8 mouse cellular contexts compared by ENCODE assay signal in genomic region chr12:4842890-4843597, GRCm38 (mm10). TPM values are rescaled to one million over a fixed set of nuclear protein-coding genes. Genes with fewer than 3 reads are reported as not detected.
A peak's percentile ranks its signal among the peaks of the same experiment; 100 is the strongest.
DNase-seq lines count a peak whose midpoint lies in the region; ATAC-seq and TF ChIP-seq lines count a peak whose summit lies in the region.

Gene Wdcp (plus strand): TSS chr12:4843303.

- peak within 1 kb of the TSS; percentile 61 for H3K4me2 ChIP-seq in embryonic facial prominence, embryonic 14.5 days (ENCODE audit: low read depth, low read length)
- peak within 1 kb of the TSS; percentile 90 for H3K4me2 ChIP-seq in limb, embryonic 13.5 days (replicated peaks)
- peak within 1 kb of the TSS; percentile 75 for H3K4me2 ChIP-seq in midbrain, embryonic 16.5 days (ENCODE audit: low read length)

- intact Hi-C loops in heart, adult 2 months (cut with DNase I), result loop anchor here (1.0 to 2.0 kb wide), 2 partner anchors 26 to 64 kb away; partner anchors contain the start of genes Sf3b6 and Ubxn2a

- no peaks in the 10 kb centered on the region for H3K9me3 ChIP-seq in embryonic facial prominence, embryonic 14.5 days (ENCODE audit: control insufficient read depth, low read length)
- H3K9me3 ChIP-seq in limb, embryonic 13.5 days, result no peaks in the 10 kb centered on the region
- H3K9me3 ChIP-seq in midbrain, embryonic 16.5 days (replicated peaks; ENCODE audit: control insufficient read depth, low read length, poor library complexity, severe bottlenecking), result no peaks in the 10 kb centered on the region

- peak; percentile 75 for TF ChIP-seq POLR2A in heart, adult 2 months (IDR thresholded peaks at IDR 0.05; ENCODE audit: insufficient read depth, low read depth, low read length)

- H3K27ac ChIP-seq in embryonic facial prominence, embryonic 14.5 days (replicated peaks; ENCODE audit: low read depth, low read length), result peak within 1 kb of the TSS; percentile 69; the same call in 1 of the 2 replicates
- H3K27ac ChIP-seq in heart, adult 2 months, result peak within 1 kb of the TSS; percentile 78
- H3K27ac ChIP-seq in limb, embryonic 13.5 days, result peak within 1 kb of the TSS; percentile 76; the same call in 1 of the 2 replicates
- H3K27ac ChIP-seq in midbrain, embryonic 16.5 days (ENCODE audit: low read length), result peak within 1 kb of the TSS; percentile 62

- H3K27me3 ChIP-seq in embryonic facial prominence, embryonic 14.5 days (replicated peaks; ENCODE audit: control insufficient read depth, insufficient read depth, low read length), result no peaks in the 10 kb centered on the region
- no peaks in the 10 kb centered on the region for H3K27me3 ChIP-seq in heart, adult 2 months (ENCODE audit: control insufficient read depth, insufficient read depth, low read length)
- H3K27me3 ChIP-seq in limb, embryonic 13.5 days, result no peaks in the 10 kb centered on the region; the same call in 1 of the 2 replicates
- no peaks in the 10 kb centered on the region for H3K27me3 ChIP-seq in midbrain, embryonic 16.5 days (ENCODE audit: control insufficient read depth, insufficient read depth, low read depth, low read length)

- peak within 1 kb of the TSS; percentile 68 for H3K9ac ChIP-seq in embryonic facial prominence, embryonic 14.5 days (ENCODE audit: low read depth, low read length)
- peak within 1 kb of the TSS; percentile 66 for H3K9ac ChIP-seq in heart, adult 2 months (ENCODE audit: low read depth, low read length)
- peak within 1 kb of the TSS; percentile 73 for H3K9ac ChIP-seq in limb, embryonic 13.5 days
- peak within 1 kb of the TSS; percentile 65 for H3K9ac ChIP-seq in midbrain, embryonic 16.5 days (ENCODE audit: low read depth, low read length)

- ATAC-seq in embryonic facial prominence, embryonic 14.5 days (ENCODE audit: low read depth), result peak; percentile 93
- peak; percentile 91 for ATAC-seq in limb, embryonic 13.5 days (ENCODE audit: low FRiP score, low read depth)
- peak; percentile 93 for ATAC-seq in midbrain, embryonic 16.5 days

- TF ChIP-seq EP300 in heart, adult 2 months (IDR thresholded peaks at IDR 0.05; ENCODE audit: insufficient read depth, low read depth, low read length), result no peak

- WGBS in embryonic facial prominence, embryonic 14.5 days, result under 1% methylated on average over 30 of the region's 30 CpGs
- under 1% methylated on average over 30 of the region's 30 CpGs for WGBS in heart, adult 2 months
- under 1% methylated on average over 30 of the region's 30 CpGs for WGBS in limb, embryonic 13.5 days
- 1% methylated on average over 30 of the region's 30 CpGs for WGBS in midbrain, embryonic 16.5 days

- peak; percentile 97 for DNase-seq in 3T3-L1 (ENCODE audit: low read depth, low spot score)
- DNase-seq in adrenal gland, postnatal 4 days (ENCODE audit: low spot score in 2 of 2), result peak; percentile 48 to 71
- DNase-seq in embryonic facial prominence, embryonic 14.5 days (ENCODE audit: low spot score), result peak; percentile 98
- DNase-seq in heart, adult 2 months, result peak; percentile 87 to 93
- DNase-seq in kidney, adult 8-10 months, result peak; percentile 91 to 92
- DNase-seq in spleen, postnatal 10 days (ENCODE audit: low spot score in 2 of 2), result peak; percentile 78 to 91

- H3K36me3 ChIP-seq in embryonic facial prominence, embryonic 14.5 days (ENCODE audit: control insufficient read depth, insufficient read depth, low read length), result no peaks in the 10 kb centered on the region
- no peaks in the 10 kb centered on the region for H3K36me3 ChIP-seq in heart, adult 2 months (ENCODE audit: control insufficient read depth, insufficient read depth, low read length)
- H3K36me3 ChIP-seq in limb, embryonic 13.5 days, result no peaks in the 10 kb centered on the region
- H3K36me3 ChIP-seq in midbrain, embryonic 16.5 days (ENCODE audit: control insufficient read depth, insufficient read depth, low read length), result no peaks in the 10 kb centered on the region

- peak within 1 kb of the TSS; percentile 66 for H3K4me3 ChIP-seq in embryonic facial prominence, embryonic 14.5 days (ENCODE audit: low read depth, low read length)
- H3K4me3 ChIP-seq in heart, adult 2 months, result peak within 1 kb of the TSS; percentile 66
- peak within 1 kb of the TSS; percentile 78 for H3K4me3 ChIP-seq in limb, embryonic 13.5 days
- peak within 1 kb of the TSS; percentile 75 for H3K4me3 ChIP-seq in midbrain, embryonic 16.5 days (ENCODE audit: low read depth, low read length)

- H3K79me2 ChIP-seq in heart, adult 2 months (replicated peaks; ENCODE audit: control insufficient read depth, insufficient read depth, low read length), result no peaks in the 10 kb centered on the region

- no peak for TF ChIP-seq CTCF in heart, adult 2 months (IDR thresholded peaks at IDR 0.05)

- H3K4me1 ChIP-seq in embryonic facial prominence, embryonic 14.5 days (ENCODE audit: control insufficient read depth, insufficient read depth, low read length), result peaks cover 5% of the 10 kb centered on the region; the same call in 1 of the 2 replicates
- peaks cover 2% of the 10 kb centered on the region for H3K4me1 ChIP-seq in heart, adult 2 months (ENCODE audit: control insufficient read depth, insufficient read depth, low read length)
- H3K4me1 ChIP-seq in limb, embryonic 13.5 days, result peaks cover 27% of the 10 kb centered on the region
- H3K4me1 ChIP-seq in midbrain, embryonic 16.5 days (ENCODE audit: control insufficient read depth, insufficient read depth, low read length), result peaks cover 16% of the 10 kb centered on the region

RNA-seq across cellular contexts. Expression of gene Wdcp, which starts in this region (rescaled TPM):
- 10 to 100 TPM; 10.8 to 15.5 TPM for total RNA-seq in adrenal gland, postnatal 4 days (2021)
- polyA plus RNA-seq in embryonic facial prominence, embryonic 14.5 days (2014; fragmentation: Nextera tagmentation; extraction: Ambion mirVana), result 10.4 and 11.7 TPM in 2 replicates
- total RNA-seq in heart, adult 2 months (2021), result 1 to 10 TPM; 6.2 to 9.1 TPM
- polyA plus RNA-seq in heart, adult 2 months (2012; rRNA removed), result 7.4 and 12.7 TPM in 2 replicates
- polyA plus RNA-seq in limb, embryonic 13.5 days (2015; fragmentation: Nextera tagmentation; extraction: Ambion mirVana), result 21.5 and 26.5 TPM in 2 replicates
- 12.7 and 14.4 TPM in 2 replicates for polyA plus RNA-seq in midbrain, embryonic 16.5 days (2015; fragmentation: Nextera tagmentation; extraction: Ambion mirVana)

Comparison
In these comparisons a context has a peak if more than half of its experiments do, and no peak if none do; other contexts are left out.
1. Peak in every context shown above with its lines: DNase-seq, ATAC-seq, H3K4me3 ChIP-seq and H3K27ac ChIP-seq.